Mouse (Mus musculus): ENCODE data around the gene Slc22a2. TPM values are rescaled to one million over a fixed set of nuclear protein-coding genes. Genes with fewer than 3 reads are reported as not detected.

The Slc22a2 gene
- total and polyA plus RNA-seq, 2 experiments from 2014 or later: 1.7 to 2.8 TPM

DNA sequence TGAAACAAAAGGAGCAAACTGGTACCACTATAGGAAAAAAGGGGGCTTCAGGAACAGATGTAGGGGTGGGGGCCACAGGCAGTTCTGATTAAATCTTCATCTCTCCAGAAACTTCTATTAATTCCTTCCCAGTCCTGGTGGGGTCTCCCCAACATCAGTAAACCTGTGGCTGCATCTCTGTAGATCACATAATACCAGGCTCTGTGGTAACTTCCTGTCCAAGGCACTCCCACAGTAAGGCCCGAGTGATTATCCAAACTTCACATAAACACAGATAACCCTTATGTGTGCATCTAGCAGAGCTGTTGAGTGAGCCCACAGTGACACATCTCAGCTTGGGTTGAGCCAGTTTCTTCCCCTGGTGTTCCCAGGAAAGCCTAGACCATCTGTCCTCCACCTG is 22.7 kb downstream of the Slc22a2 start:
- DNase-seq (no peak), ATAC-seq (no peak)
- WGBS: 79% methylated on average over 1 of the region's 1 CpGs
- Histone ChIP-seq H3K9me3 (ENCODE audit: low read length) (no peaks in the 10 kb centered on the region), H3K4me1 (ENCODE audit: insufficient read depth) (no peaks in the 10 kb centered on the region), H3K4me2 (ENCODE audit: low read depth) (no peak overlapping the region), H3K27me3 (ENCODE audit: insufficient read depth, low read length) (no peaks in the 10 kb centered on the region), H3K9ac (no peak overlapping the region), H3K36me3 (ENCODE audit: insufficient read depth) (no peaks in the 10 kb centered on the region), H3K4me3 (ENCODE audit: low read depth, low read length) (no peak overlapping the region), H3K27ac (ENCODE audit: low read depth, low read length) (no peak overlapping the region)
- TF ChIP-seq CTCF (IDR thresholded peaks at IDR 0.05; ENCODE audit: low read depth): no peak

DNA sequence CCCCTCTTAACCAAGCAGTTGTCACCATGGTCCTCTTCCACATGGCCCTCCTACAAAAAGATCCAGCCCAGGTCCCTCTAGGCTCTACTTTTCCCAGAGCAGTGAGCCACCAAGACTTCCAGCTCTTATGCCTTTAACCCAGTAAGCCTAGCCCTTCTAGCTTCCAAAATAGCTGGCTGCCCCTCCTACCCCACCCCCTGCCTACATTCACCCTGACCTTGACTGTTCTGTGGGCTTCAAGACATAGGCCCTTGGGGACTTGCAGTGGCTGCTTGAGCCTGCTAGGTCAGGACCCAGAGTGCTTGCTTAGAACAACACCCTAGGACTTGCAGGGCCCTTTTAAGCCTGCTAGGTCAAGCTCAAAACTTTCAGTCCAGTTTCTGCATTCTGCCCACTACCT is 23.3 kb downstream of the Slc22a2 start:
- Histone ChIP-seq H3K36me3 (ENCODE audit: insufficient read depth) (no peaks in the 10 kb centered on the region), H3K4me3 (ENCODE audit: low read depth, low read length) (no peak overlapping the region), H3K9me3 (ENCODE audit: low read length) (no peaks in the 10 kb centered on the region), H3K27ac (ENCODE audit: low read depth, low read length) (no peak overlapping the region), H3K4me1 (ENCODE audit: insufficient read depth) (no peaks in the 10 kb centered on the region), H3K4me2 (ENCODE audit: low read depth) (no peak overlapping the region), H3K27me3 (ENCODE audit: insufficient read depth, low read length) (no peaks in the 10 kb centered on the region), H3K9ac (no peak overlapping the region)
- no peak for TF ChIP-seq CTCF (IDR thresholded peaks at IDR 0.05; ENCODE audit: low read depth)
- no peak for DNase-seq
- ATAC-seq: no peak

GRCm38 (mm10) chr17:12614511-12615385 is 30.8 kb downstream of the Slc22a2 start:
- Histone ChIP-seq H3K36me3 (ENCODE audit: insufficient read depth) (no peaks in the 10 kb centered on the region), H3K4me2 (ENCODE audit: low read depth) (no peak overlapping the region), H3K27ac (ENCODE audit: low read depth, low read length) (no peak overlapping the region), H3K4me3 (ENCODE audit: low read depth, low read length) (no peak overlapping the region), H3K9ac (no peak overlapping the region), H3K4me1 (ENCODE audit: insufficient read depth) (no peaks in the 10 kb centered on the region), H3K27me3 (ENCODE audit: insufficient read depth, low read length) (no peaks in the 10 kb centered on the region), H3K9me3 (ENCODE audit: low read length) (no peaks in the 10 kb centered on the region)
- no peak for DNase-seq
- 91% methylated on average over 15 of the region's 15 CpGs for WGBS
- ATAC-seq: no peak
- TF ChIP-seq CTCF (IDR thresholded peaks at IDR 0.05; ENCODE audit: low read depth): no peak

GRCm38 (mm10) chr17:12615429-12615828 is 31.5 kb downstream of the Slc22a2 start:
- no peak for TF ChIP-seq CTCF (IDR thresholded peaks at IDR 0.05; ENCODE audit: low read depth)
- Histone ChIP-seq H3K4me2 (ENCODE audit: low read depth) (no peak overlapping the region), H3K4me3 (ENCODE audit: low read depth, low read length) (no peak overlapping the region), H3K27ac (ENCODE audit: low read depth, low read length) (no peak overlapping the region), H3K9me3 (ENCODE audit: low read length) (no peaks in the 10 kb centered on the region), H3K4me1 (ENCODE audit: insufficient read depth) (no peaks in the 10 kb centered on the region), H3K9ac (no peak overlapping the region), H3K36me3 (ENCODE audit: insufficient read depth) (no peaks in the 10 kb centered on the region), H3K27me3 (ENCODE audit: insufficient read depth, low read length) (no peaks in the 10 kb centered on the region)
- ATAC-seq (no peak), DNase-seq (no peak)
- 74% methylated on average over 4 of the region's 4 CpGs for WGBS

DNA sequence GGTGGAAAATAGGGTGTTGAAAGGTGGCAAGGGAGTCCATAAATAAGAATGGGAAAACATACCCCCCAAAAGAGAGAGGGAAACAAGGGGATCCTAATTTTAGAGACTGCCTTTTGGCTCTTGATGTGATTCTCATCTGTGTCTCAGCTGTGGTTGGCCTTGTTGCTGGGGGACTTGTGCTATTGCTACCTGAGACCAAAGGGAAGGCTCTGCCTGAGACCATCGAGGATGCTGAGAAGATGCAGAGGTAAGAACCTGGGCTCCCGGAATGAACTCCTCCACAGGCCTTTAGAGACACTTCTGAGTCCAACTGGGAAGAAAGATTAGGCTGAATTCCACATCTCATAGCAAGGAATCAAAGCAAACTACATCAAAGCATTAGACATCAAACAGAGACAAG is 35.7 kb downstream of the Slc22a2 start:
- 70% methylated on average over 2 of the region's 2 CpGs for WGBS
- Histone ChIP-seq H3K9ac (no peak overlapping the region), H3K27ac (ENCODE audit: low read depth, low read length) (no peak overlapping the region), H3K4me1 (ENCODE audit: insufficient read depth) (no peaks in the 10 kb centered on the region), H3K36me3 (ENCODE audit: insufficient read depth) (no peaks in the 10 kb centered on the region), H3K4me2 (ENCODE audit: low read depth) (no peak overlapping the region), H3K4me3 (ENCODE audit: low read depth, low read length) (no peak overlapping the region), H3K9me3 (ENCODE audit: low read length) (no peaks in the 10 kb centered on the region), H3K27me3 (ENCODE audit: insufficient read depth, low read length) (no peaks in the 10 kb centered on the region)
- ATAC-seq (no peak), DNase-seq (no peak)
- no peak for TF ChIP-seq CTCF (IDR thresholded peaks at IDR 0.05; ENCODE audit: low read depth)

- ATAC-seq (no peak), DNase-seq (no peak)
- Histone ChIP-seq H3K4me2 (ENCODE audit: low read depth) (no peak overlapping the region), H3K9me3 (ENCODE audit: low read length) (no peaks in the 10 kb centered on the region), H3K4me1 (ENCODE audit: insufficient read depth) (no peaks in the 10 kb centered on the region), H3K27ac (ENCODE audit: low read depth, low read length) (no peak overlapping the region), H3K36me3 (ENCODE audit: insufficient read depth) (no peaks in the 10 kb centered on the region), H3K9ac (no peak overlapping the region), H3K27me3 (ENCODE audit: insufficient read depth, low read length) (no peaks in the 10 kb centered on the region), H3K4me3 (ENCODE audit: low read depth, low read length) (no peak overlapping the region)
- TF ChIP-seq CTCF (IDR thresholded peaks at IDR 0.05; ENCODE audit: low read depth): no peak
- 89% methylated on average over 4 of the region's 4 CpGs for WGBS
These were observed 44.1 kb downstream of the Slc22a2 start for GRCm38 (mm10) chr17:12627983-12628382.

GRCm38 (mm10) chr17:12630976-12631730 is 47.2 kb downstream of the Slc22a2 start:
- no peak for ATAC-seq
- Histone ChIP-seq H3K9me3 (ENCODE audit: low read length) (no peaks in the 10 kb centered on the region), H3K27me3 (ENCODE audit: insufficient read depth, low read length) (no peaks in the 10 kb centered on the region; the same call in 1 of the 2 replicates), H3K9ac (no peak overlapping the region), H3K4me1 (ENCODE audit: insufficient read depth) (no peaks in the 10 kb centered on the region), H3K27ac (ENCODE audit: low read depth, low read length) (no peak overlapping the region), H3K36me3 (ENCODE audit: insufficient read depth) (no peaks in the 10 kb centered on the region), H3K4me3 (ENCODE audit: low read depth, low read length) (no peak overlapping the region), H3K4me2 (ENCODE audit: low read depth) (no peak overlapping the region)
- no peak for DNase-seq
- no peak for TF ChIP-seq CTCF (IDR thresholded peaks at IDR 0.05; ENCODE audit: low read depth)
- WGBS: 67% methylated on average over 6 of the region's 6 CpGs

Measured in forebrain, postnatal 0 days (tissue).